Mouse (Mus musculus): ENCODE data around the gene Kcnj12. TPM values are rescaled to one million over a fixed set of nuclear protein-coding genes. Genes with fewer than 3 reads are reported as not detected.
A peak's percentile ranks its signal among the peaks of the same experiment; 100 is the strongest.

The Kcnj12 gene
- 0.20 and 0.31 TPM in 2 replicates for polyA plus RNA-seq (2016; fragmentation: Nextera tagmentation; extraction: Ambion mirVana)

GRCm38 (mm10) chr11:61022550-61023391, at the start of gene Kcnj12:
TSS of gene Kcnj12 (plus strand) at chr11:61022564.
- no peak for ATAC-seq (ENCODE audit: insufficient number of reproducible peaks, insufficient read depth, low FRiP score, low TSS enrichment, low read depth)
- Histone ChIP-seq H3K27me3 (peaks cover 88% of the 10 kb centered on the region), H3K36me3 (no peaks in the 10 kb centered on the region), H3K9ac (replicated peaks) (peak within 1 kb of the TSS; percentile 56), H3K4me2 (peak within 1 kb of the TSS; percentile 98), H3K9me3 (no peaks in the 10 kb centered on the region), H3K4me3 (replicated peaks) (peak within 1 kb of the TSS; percentile 60), H3K27ac (no peak within 1 kb of the TSS), H3K4me1 (replicated peaks) (peaks cover 23% of the 10 kb centered on the region)
- 1% methylated on average over 77 of the region's 81 CpGs for WGBS

GRCm38 (mm10) chr11:60975097-60975496, 47.3 kb upstream of the Kcnj12 start:
- no peak overlapping the region for H3K4me3 ChIP-seq (replicated peaks)
- H3K4me2 ChIP-seq: no peak overlapping the region
- H3K27me3 ChIP-seq: 0 out of 2 replicates have a peak, but pooled peaks cover 3% of the 10 kb centered on the region
- no peaks in the 10 kb centered on the region for H3K9me3 ChIP-seq
- WGBS: 80% methylated on average over 11 of the region's 11 CpGs
- no peak overlapping the region for H3K9ac ChIP-seq (replicated peaks)
- no peaks in the 10 kb centered on the region for H3K4me1 ChIP-seq (replicated peaks)
- no peaks in the 10 kb centered on the region for H3K36me3 ChIP-seq
- no peak for ATAC-seq (ENCODE audit: insufficient number of reproducible peaks, insufficient read depth, low FRiP score, low TSS enrichment, low read depth)
- no peak overlapping the region for H3K27ac ChIP-seq

DNA sequence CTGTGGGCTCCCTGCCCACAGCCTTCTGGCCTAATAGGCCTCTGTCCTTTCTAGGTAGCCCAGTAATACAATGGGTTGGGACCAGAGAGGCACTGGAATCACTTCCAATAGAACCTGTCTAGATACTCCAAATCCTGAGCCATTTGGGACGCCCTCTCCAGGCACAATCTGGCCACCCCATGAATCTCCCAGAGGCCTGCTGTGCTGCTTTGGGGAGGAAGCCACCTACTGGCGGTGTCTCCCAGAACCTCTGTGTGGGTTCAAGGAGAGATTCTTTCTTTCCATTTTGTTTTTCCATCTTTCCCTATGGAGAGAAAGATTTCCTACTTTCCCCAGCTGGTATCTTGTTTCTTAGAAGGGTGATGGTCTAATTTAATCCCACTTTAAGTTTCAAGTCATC, 46.1 kb upstream of the Kcnj12 start:
- Histone ChIP-seq H3K27ac (no peak overlapping the region), H3K9me3 (no peaks in the 10 kb centered on the region), H3K4me1 (replicated peaks) (no peaks in the 10 kb centered on the region), H3K9ac (replicated peaks) (no peak overlapping the region), H3K4me3 (replicated peaks) (no peak overlapping the region), H3K27me3 (0 out of 2 replicates have a peak, but pooled peaks cover 3% of the 10 kb centered on the region), H3K4me2 (no peak overlapping the region), H3K36me3 (no peaks in the 10 kb centered on the region)
- no peak for ATAC-seq (ENCODE audit: insufficient number of reproducible peaks, insufficient read depth, low FRiP score, low TSS enrichment, low read depth)
- WGBS: 74% methylated on average over 2 of the region's 2 CpGs

DNA sequence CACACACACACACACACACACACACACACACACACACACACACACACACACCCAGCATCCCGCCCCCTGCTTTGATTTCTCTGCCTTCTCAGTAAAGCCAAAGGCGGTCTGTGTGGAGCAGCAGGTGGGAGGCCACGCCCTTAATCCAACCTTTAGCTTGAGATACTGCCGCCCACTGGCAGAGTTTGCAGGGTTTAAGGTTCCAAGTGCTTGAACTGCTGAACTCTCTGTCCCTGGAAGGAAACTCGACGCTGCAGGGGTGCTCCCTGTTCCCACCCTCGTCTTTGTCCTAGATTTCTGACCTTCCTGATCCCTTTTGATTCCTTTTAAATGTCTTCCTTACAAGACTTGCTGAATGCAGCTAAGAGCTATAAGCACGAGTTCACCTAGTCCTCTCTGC, 45.6 kb upstream of the Kcnj12 start:
- Histone ChIP-seq H3K4me2 (no peak overlapping the region), H3K9ac (replicated peaks) (no peak overlapping the region), H3K27ac (no peak overlapping the region), H3K4me3 (replicated peaks) (no peak overlapping the region), H3K4me1 (replicated peaks) (no peaks in the 10 kb centered on the region), H3K36me3 (no peaks in the 10 kb centered on the region), H3K27me3 (0 out of 2 replicates have a peak, but pooled peaks cover 3% of the 10 kb centered on the region), H3K9me3 (no peaks in the 10 kb centered on the region)
- 23% methylated on average over 8 of the region's 8 CpGs for WGBS
- no peak for ATAC-seq (ENCODE audit: insufficient number of reproducible peaks, insufficient read depth, low FRiP score, low TSS enrichment, low read depth)

DNA sequence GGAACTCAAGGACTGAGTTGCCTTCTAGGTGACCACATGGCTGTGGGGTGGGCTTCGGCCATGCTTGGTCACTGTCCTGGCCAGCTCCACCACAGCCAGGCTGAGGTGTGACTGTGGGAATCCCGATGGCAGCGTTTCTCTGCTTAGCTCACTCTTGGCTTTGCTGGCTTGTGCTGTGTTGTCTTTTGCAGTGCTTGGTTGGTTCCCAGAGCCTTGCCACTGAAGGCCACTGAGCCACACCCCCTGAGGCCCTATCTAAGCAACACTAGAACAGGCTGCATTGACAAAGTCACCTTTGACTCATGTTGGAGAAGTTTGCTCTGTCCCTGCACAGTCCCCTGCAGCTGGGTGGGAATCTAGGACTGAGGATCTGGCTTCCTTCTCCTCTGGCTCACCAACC, 45.2 kb upstream of the Kcnj12 start:
- H3K4me3 ChIP-seq (replicated peaks): no peak overlapping the region
- 0 out of 2 replicates have a peak, but pooled peaks cover 3% of the 10 kb centered on the region for H3K27me3 ChIP-seq
- no peak overlapping the region for H3K9ac ChIP-seq (replicated peaks)
- H3K4me2 ChIP-seq: no peak overlapping the region
- no peaks in the 10 kb centered on the region for H3K4me1 ChIP-seq (replicated peaks)
- WGBS: 60% methylated on average over 3 of the region's 3 CpGs
- no peaks in the 10 kb centered on the region for H3K9me3 ChIP-seq
- no peak for ATAC-seq (ENCODE audit: insufficient number of reproducible peaks, insufficient read depth, low FRiP score, low TSS enrichment, low read depth)
- no peaks in the 10 kb centered on the region for H3K36me3 ChIP-seq
- no peak overlapping the region for H3K27ac ChIP-seq

- Histone ChIP-seq H3K9ac (replicated peaks) (no peak overlapping the region), H3K27ac (no peak overlapping the region), H3K9me3 (no peaks in the 10 kb centered on the region), H3K4me3 (replicated peaks) (no peak overlapping the region), H3K4me2 (no peak overlapping the region), H3K4me1 (replicated peaks) (no peaks in the 10 kb centered on the region), H3K27me3 (0 out of 2 replicates have a peak, but pooled peaks cover 3% of the 10 kb centered on the region), H3K36me3 (no peaks in the 10 kb centered on the region)
- WGBS: 62% methylated on average over 2 of the region's 2 CpGs
- no peak for ATAC-seq (ENCODE audit: insufficient number of reproducible peaks, insufficient read depth, low FRiP score, low TSS enrichment, low read depth)
Measured at GRCm38 (mm10) chr11:60978658-60979057, 43.7 kb upstream of the Kcnj12 start.

DNA sequence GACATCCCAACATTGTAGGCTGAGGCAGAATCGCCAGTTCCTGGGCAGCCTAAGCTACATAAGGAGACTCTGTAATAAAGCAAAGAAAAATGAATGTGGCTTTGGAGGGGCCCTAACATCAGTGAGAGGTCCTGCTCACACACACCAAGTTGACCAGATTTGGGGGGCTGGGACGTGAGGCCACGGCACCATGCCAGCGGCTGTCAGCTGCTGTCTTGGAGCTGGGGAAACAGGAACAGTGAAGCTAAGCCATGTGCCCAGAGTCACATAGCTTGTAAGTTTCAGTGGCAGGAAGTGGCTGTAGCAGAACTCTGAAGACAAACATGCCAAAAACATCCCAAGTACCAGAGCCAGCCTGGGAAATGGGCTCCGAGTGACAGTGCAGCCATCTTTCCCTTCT, 42.6 kb upstream of the Kcnj12 start:
- H3K9ac ChIP-seq (replicated peaks): no peak overlapping the region
- no peaks in the 10 kb centered on the region for H3K36me3 ChIP-seq
- no peaks in the 10 kb centered on the region for H3K9me3 ChIP-seq
- H3K27ac ChIP-seq: no peak overlapping the region
- no peak overlapping the region for H3K4me3 ChIP-seq (replicated peaks)
- H3K27me3 ChIP-seq: 0 out of 2 replicates have a peak, but pooled peaks cover 3% of the 10 kb centered on the region
- H3K4me2 ChIP-seq: no peak overlapping the region
- WGBS: 86% methylated on average over 5 of the region's 5 CpGs
- no peaks in the 10 kb centered on the region for H3K4me1 ChIP-seq (replicated peaks)
- no peak for ATAC-seq (ENCODE audit: insufficient number of reproducible peaks, insufficient read depth, low FRiP score, low TSS enrichment, low read depth)

DNA sequence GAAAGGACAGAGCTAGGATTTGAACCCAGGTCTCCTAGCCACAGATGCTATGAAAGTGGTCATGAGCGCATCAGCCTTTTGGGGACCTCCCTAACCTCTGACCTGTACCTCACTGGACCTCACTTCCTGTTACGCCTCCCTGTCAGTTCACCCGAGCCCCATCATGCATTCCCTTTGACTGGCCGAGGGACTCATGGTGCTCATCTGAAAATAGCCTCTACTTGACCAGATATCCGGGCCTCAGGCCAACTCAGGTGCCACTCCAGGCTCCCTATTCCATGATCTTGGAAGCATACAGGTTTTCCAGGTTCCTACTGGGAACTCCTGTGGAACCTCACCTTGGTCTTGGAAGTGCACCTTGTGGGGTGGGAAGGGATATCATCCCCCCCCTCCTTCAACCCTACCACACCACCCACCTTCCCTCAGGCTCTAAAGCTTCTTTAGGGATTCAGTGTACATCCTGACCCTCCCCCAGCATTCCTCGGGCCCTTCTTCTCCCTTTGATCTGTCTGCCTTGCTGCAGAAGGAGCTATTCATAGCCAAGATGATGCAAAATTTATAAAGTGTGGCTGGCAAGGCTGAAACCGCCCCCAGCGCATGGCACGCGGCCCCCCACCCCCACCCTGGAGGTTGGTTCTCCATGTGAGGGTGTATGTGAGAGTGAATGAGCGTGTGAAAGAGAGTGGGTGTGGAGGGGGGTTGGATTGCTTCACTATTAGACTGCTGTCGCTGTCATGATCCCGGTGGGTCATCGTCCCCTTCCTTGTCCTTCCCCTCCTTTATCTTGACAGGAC, 40.5 kb upstream of the Kcnj12 start:
- no peaks in the 10 kb centered on the region for H3K27me3 ChIP-seq
- no peak for ATAC-seq (ENCODE audit: insufficient number of reproducible peaks, insufficient read depth, low FRiP score, low TSS enrichment, low read depth)
- no peak overlapping the region for H3K4me3 ChIP-seq (replicated peaks)
- H3K9me3 ChIP-seq: no peaks in the 10 kb centered on the region
- no peak overlapping the region for H3K27ac ChIP-seq
- no peaks in the 10 kb centered on the region for H3K4me1 ChIP-seq (replicated peaks)
- no peak overlapping the region for H3K4me2 ChIP-seq
- 71% methylated on average over 14 of the region's 14 CpGs for WGBS
- H3K36me3 ChIP-seq: no peaks in the 10 kb centered on the region
- no peak overlapping the region for H3K9ac ChIP-seq (replicated peaks)

DNA sequence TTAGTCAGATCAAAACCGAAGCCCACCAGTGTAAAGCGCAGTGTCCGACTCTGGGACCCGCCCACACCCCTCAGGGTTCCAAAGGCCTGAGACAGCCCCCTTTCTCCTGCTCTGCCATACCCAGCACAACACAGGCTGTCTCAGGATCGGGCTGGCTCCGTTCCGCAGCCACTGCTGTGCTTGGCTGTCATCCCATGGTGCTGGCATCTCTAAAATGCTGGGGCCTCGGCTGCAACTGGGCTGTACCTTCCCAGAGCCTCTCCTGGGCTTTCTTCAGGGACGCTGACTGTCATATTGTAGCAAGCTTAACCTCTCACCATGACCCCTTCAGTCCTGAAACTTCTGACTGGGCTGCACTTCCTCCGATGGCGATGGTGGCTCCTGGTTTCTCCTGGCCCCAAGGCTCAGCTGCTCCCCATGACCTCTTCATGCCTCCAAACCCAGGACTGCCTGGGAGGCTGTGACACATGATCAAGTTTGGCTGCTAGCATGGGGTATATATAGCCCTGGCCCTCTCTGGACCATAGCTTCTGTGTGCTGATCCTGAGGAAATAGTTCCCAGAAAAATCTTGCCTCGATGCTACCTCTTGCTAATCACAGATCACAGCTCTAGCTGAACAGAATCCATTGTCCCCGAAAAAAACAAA, 37.3 kb upstream of the Kcnj12 start:
- no peak overlapping the region for H3K27ac ChIP-seq
- H3K9me3 ChIP-seq: peaks cover 3% of the 10 kb centered on the region; the same call in 1 of the 2 replicates
- no peaks in the 10 kb centered on the region for H3K27me3 ChIP-seq
- H3K4me3 ChIP-seq (replicated peaks): no peak overlapping the region
- no peaks in the 10 kb centered on the region for H3K4me1 ChIP-seq (replicated peaks)
- H3K36me3 ChIP-seq: no peaks in the 10 kb centered on the region
- no peak for ATAC-seq (ENCODE audit: insufficient number of reproducible peaks, insufficient read depth, low FRiP score, low TSS enrichment, low read depth)
- H3K4me2 ChIP-seq: no peak overlapping the region
- no peak overlapping the region for H3K9ac ChIP-seq (replicated peaks)
- 73% methylated on average over 13 of the region's 13 CpGs for WGBS

GRCm38 (mm10) chr11:60990428-60990827, 31.9 kb upstream of the Kcnj12 start:
- no peak overlapping the region for H3K4me2 ChIP-seq
- H3K9ac ChIP-seq (replicated peaks): no peak overlapping the region
- no peak for ATAC-seq (ENCODE audit: insufficient number of reproducible peaks, insufficient read depth, low FRiP score, low TSS enrichment, low read depth)
- WGBS: 72% methylated on average over 3 of the region's 3 CpGs
- no peaks in the 10 kb centered on the region for H3K4me1 ChIP-seq (replicated peaks)
- no peak overlapping the region for H3K4me3 ChIP-seq (replicated peaks)
- peaks cover 3% of the 10 kb centered on the region; the same call in 1 of the 2 replicates for H3K9me3 ChIP-seq
- H3K27me3 ChIP-seq: no peaks in the 10 kb centered on the region
- H3K27ac ChIP-seq: no peak overlapping the region
- H3K36me3 ChIP-seq: no peaks in the 10 kb centered on the region

DNA sequence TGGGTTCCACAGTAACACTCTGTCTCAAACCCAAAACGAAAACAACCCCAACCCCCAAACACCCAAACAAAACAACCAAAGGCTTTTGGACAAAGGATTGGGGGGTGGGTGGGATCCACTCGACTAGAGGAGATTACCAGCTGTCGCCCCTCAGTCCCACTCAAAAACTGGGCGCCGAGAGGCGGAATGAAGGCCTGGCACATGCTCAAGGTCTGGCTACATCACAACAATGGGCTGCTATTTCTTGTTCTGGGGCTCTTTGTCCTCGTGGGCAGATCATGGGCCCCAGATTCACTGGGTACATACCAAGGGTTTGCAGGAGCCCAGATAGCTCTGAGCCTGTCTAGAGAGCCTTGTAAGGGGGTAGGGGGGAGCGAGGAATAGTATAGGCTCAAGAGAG, 19.6 kb upstream of the Kcnj12 start:
- no peaks in the 10 kb centered on the region for H3K27me3 ChIP-seq
- no peak overlapping the region for H3K9ac ChIP-seq (replicated peaks)
- no peak for ATAC-seq (ENCODE audit: insufficient number of reproducible peaks, insufficient read depth, low FRiP score, low TSS enrichment, low read depth)
- no peak overlapping the region for H3K4me3 ChIP-seq (replicated peaks)
- H3K27ac ChIP-seq: no peak overlapping the region
- H3K4me1 ChIP-seq (replicated peaks): peaks cover 14% of the 10 kb centered on the region
- no peaks in the 10 kb centered on the region for H3K9me3 ChIP-seq
- no peak overlapping the region for H3K4me2 ChIP-seq
- 88% methylated on average over 8 of the region's 8 CpGs for WGBS
- no peaks in the 10 kb centered on the region for H3K36me3 ChIP-seq
